Mouse (Mus musculus): ENCODE measurements around the gene Tmed3.

DNA sequence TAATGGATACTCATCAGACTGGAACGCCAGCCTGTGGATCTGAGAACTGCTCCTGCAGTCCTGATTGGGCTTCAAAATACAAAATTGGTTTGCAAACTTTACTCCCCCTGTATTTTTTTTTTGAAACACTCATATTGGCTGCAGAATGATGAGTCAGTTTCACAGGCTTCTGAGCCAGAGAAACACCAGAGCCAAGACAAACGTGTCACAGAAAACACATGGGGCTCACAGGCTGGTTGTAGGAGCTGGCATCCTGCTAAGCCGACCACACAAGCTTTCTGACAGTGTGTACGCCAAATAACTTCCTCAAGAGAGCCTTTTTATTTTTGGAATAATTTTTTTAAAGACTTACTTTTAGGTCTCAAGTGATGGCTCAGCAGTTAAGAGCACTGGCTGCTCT lies 35.0 kb downstream of the Tmed3 start:
- no peak for TF ChIP-seq CTCF (IDR thresholded peaks at IDR 0.05; ENCODE audit: insufficient read depth, low read depth, low read length)
- no peak for TF ChIP-seq POLR2A (IDR thresholded peaks at IDR 0.05; ENCODE audit: insufficient read depth, low read depth, low read length)

Data from olfactory bulb, adult 2 months (tissue).